27 mouse cellular contexts compared by ENCODE assay signal in the genomic region with DNA sequence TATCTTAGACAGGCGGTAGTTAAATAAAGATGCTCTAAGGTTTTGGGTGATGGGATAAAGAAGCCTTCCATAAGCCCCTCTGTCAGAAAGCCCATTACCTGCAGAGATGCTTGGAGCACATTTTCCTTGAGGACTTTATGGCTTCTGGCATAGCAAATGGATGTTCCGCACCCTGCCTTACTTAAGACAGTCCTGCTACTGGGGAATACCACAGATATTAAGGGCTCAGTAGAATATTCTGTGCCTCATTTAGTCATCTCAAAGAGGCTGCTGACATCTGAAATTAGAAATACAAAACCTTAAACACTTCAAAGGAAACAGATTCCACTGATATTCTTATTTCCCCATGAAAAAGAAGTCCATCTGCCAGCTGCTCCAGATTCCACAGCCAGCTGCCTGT.
DNase-seq lines count a peak whose midpoint lies in the region; ATAC-seq lines count a peak whose summit lies in the region.
"Had no signal": no experiment of that assay in that cellular context is flagged by ENCODE, and none has a peak within 500 bp of the region (broad histone marks: within the 10 kb centered on the region; RNA-seq: fewer than 3 reads in every experiment).

No protein-coding gene starts in this region.

- no peak overlapping the region for H3K4me2 ChIP-seq in midbrain, embryonic 15.5 days
- H3K4me2 ChIP-seq: forebrain, embryonic 15.5 days; heart, embryonic 12.5 days; hindbrain, embryonic 13.5 days; liver, embryonic 11.5 days; neural tube, embryonic 13.5 days had no signal

- 87% methylated on average over 2 of the region's 2 CpGs for WGBS in midbrain, embryonic 10.5 days
- WGBS in midbrain, embryonic 15.5 days = 62% methylated on average over 2 of the region's 2 CpGs

- H3K4me1 ChIP-seq in midbrain, embryonic 10.5 days = peaks cover 6% of the 10 kb centered on the region; the same call in 1 of the 2 replicates
- H3K4me1 ChIP-seq in midbrain, embryonic 15.5 days = peaks cover 10% of the 10 kb centered on the region; the same call in 1 of the 2 replicates
- H3K4me1 ChIP-seq: forebrain, embryonic 10.5 days; heart, embryonic 12.5 days had no signal

- H3K9me3 ChIP-seq in midbrain, embryonic 10.5 days (replicated peaks) = no peaks in the 10 kb centered on the region
- H3K9me3 ChIP-seq in midbrain, embryonic 15.5 days = no peaks in the 10 kb centered on the region
- H3K9me3 ChIP-seq: forebrain, embryonic 10.5 days; forebrain, embryonic 15.5 days; heart, embryonic 12.5 days; hindbrain, embryonic 13.5 days; neural tube, embryonic 13.5 days had no signal

- DNase-seq in layer of hippocampus, adult 11-12 months (ENCODE audit: low spot score) = peak; percentile 4
- no peak for DNase-seq in layer of hippocampus, postnatal 25 days (ENCODE audit: extremely low spot score in 1 of 2, low spot score in 1 of 2)
- DNase-seq in Muller cell, postnatal 12 days (ENCODE audit: inconsistent ontology term) = peak; percentile 6
- no peak for DNase-seq in midbrain, embryonic 10.5 days (ENCODE audit: low spot score)
- no peak for DNase-seq in ovary, postnatal 10 days (ENCODE audit: low spot score)
- DNase-seq: adrenal gland, postnatal 25 days; cerebellum, adult 2 months; cerebellum, postnatal 25 days; gastrocnemius, adult 2 months; gastrocnemius, postnatal 36 days; heart, adult 2 months; heart, postnatal 4 days; kidney, adult 9 months; kidney, postnatal 14 days; lung, postnatal 14 days; right cerebral cortex, postnatal 14 days; thymus, postnatal 4 days had no signal

- no peaks in the 10 kb centered on the region for H3K36me3 ChIP-seq in midbrain, embryonic 10.5 days
- H3K36me3 ChIP-seq in midbrain, embryonic 15.5 days (replicated peaks) = no peaks in the 10 kb centered on the region
- H3K36me3 ChIP-seq: forebrain, embryonic 10.5 days; forebrain, embryonic 15.5 days; heart, embryonic 12.5 days; hindbrain, embryonic 13.5 days; neural tube, embryonic 13.5 days had no signal

- no peaks in the 10 kb centered on the region for H3K27me3 ChIP-seq in midbrain, embryonic 10.5 days (ENCODE audit: low read depth, poor library complexity, severe bottlenecking)
- no peaks in the 10 kb centered on the region for H3K27me3 ChIP-seq in midbrain, embryonic 15.5 days (replicated peaks)
- H3K27me3 ChIP-seq: forebrain, embryonic 15.5 days; heart, embryonic 12.5 days; hindbrain, embryonic 13.5 days; neural tube, embryonic 13.5 days had no signal

- H3K27ac ChIP-seq in midbrain, embryonic 10.5 days (replicated peaks) = 0 out of 2 replicates have a peak overlapping the region, but pooled peaks have one; percentile 9
- H3K27ac ChIP-seq in midbrain, embryonic 15.5 days = no peak overlapping the region
- H3K27ac ChIP-seq: forebrain, embryonic 10.5 days; forebrain, embryonic 15.5 days; gastrocnemius, adult 2 months; heart, adult 2 months; hindbrain, embryonic 13.5 days; layer of hippocampus, adult 2 months; neural tube, embryonic 13.5 days had no signal

- no peak overlapping the region for H3K9ac ChIP-seq in midbrain, embryonic 15.5 days
- H3K9ac ChIP-seq: forebrain, embryonic 15.5 days; heart, embryonic 12.5 days; hindbrain, embryonic 13.5 days; neural tube, embryonic 13.5 days had no signal

- no peak overlapping the region for H3K4me3 ChIP-seq in midbrain, embryonic 10.5 days
- H3K4me3 ChIP-seq in midbrain, embryonic 15.5 days = no peak overlapping the region
- H3K4me3 ChIP-seq: forebrain, embryonic 10.5 days; forebrain, embryonic 15.5 days; gastrocnemius, adult 2 months; heart, adult 2 months; heart, embryonic 12.5 days; hindbrain, embryonic 13.5 days; layer of hippocampus, adult 2 months; neural tube, embryonic 13.5 days had no signal

- ATAC-seq in midbrain, embryonic 15.5 days (replicated peaks) = peak; percentile 76
- no peak for ATAC-seq in erythroid progenitor cell, adult 5-6 weeks (replicated peaks; ENCODE audit: low FRiP score, poor library complexity, severe bottlenecking)
- ATAC-seq: forebrain, embryonic 15.5 days; intestine, embryonic 16.5 days had no signal

Comparison
In these comparisons a context has a peak if more than half of its experiments do, and no peak if none do; other contexts are left out.
1. DNase-seq: peak in layer of hippocampus, adult 11-12 months (single experiment) and Muller cell, postnatal 12 days (single experiment); none in layer of hippocampus, postnatal 25 days (0 of 2), midbrain, embryonic 10.5 days (single experiment) and ovary, postnatal 10 days (single experiment).